Mouse (Mus musculus) CD4-positive, CD25-positive, alpha-beta regulatory T cell, adult 4 months (primary cell): ENCODE data around the gene Pum3. TPM values are rescaled to one million over a fixed set of nuclear protein-coding genes. Genes with fewer than 3 reads are reported as not detected.
"Not testable (repeated sequence)": the region's sequence is repeated elsewhere in the genome, so short reads cannot be mapped to it uniquely, and the experiment has no call there.

Experiments used
- ATAC-seq: one replicate; pipeline ENCODE4 v1.8.0; 2017
- polyA plus RNA-seq, 2 experiments: library from polyadenylated mRNA; unstranded; fragments of 100-300 nt; shearing (Covaris generic); gene quantifications; one replicate each; pipeline ENCODE4 v1.2.1; 2017

The Pum3 gene
- polyA plus RNA-seq, 2 experiments from 2014 or later, result 97.3 to 107 TPM

DNA sequence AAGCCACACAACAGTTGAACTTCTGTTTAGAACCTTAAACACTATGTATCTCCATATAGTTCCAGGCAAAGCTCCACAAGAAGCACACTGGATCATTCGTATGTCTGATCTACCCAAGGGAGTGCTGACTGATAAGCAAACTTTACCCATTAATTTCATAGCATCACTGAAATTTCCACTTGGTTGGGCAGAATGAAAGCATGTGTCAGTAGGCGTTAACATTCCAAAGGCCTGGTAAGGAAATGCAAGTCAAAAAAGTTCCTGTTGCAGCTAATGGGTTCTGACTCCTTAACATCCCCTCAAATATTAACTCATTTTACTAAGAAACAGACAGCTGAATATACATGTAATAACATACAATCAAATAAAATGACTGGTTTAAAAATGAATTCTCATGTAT is 37.2 kb downstream of the Pum3 start:
- ATAC-seq, result no peak

- ATAC-seq, result no peak
These were observed 38.3 kb downstream of the Pum3 start for GRCm38 (mm10) chr19:27391344-27391743.

DNA sequence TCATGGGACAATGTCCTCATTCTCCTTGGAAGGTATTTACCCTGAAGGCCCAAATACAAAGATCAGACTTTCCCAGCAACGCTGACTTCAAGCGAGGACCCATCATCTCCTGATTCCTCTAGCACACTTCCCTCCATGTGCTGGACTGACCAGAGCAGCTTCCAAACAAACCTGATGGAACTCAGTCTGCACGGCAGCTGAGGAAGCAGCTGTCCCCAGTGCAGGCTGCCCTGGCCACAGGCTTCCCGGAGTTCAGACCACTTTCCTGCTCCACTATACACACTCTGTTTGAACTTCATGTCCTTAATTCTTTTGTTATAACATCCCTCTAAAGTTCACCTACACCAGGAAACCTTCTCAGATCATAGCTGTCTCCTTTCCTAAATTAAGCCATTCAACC is 40.1 kb downstream of the Pum3 start:
- not testable (repeated sequence) for ATAC-seq

GRCm38 (mm10) chr19:27385304-27385703 is 44.3 kb downstream of the Pum3 start:
- ATAC-seq, result no peak

DNA sequence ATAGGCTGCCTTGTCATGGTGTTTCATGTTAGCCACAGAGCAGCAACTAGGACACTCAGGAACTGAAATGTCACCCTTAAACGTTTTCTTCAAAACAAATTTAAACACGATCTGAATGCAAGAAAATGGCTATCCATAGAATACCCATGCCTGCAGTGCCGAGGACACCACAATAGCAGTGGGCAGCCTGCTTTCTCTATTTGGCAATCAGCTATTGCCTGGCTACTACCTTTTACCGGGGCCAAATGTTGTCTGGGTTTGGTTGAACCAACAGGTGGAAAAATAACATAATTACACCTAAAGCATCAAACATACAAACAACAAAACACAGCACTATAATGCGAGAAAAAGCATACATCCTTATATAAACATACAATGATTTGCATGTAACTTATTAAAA is 46.4 kb downstream of the Pum3 start:
- no peak for ATAC-seq

GRCm38 (mm10) chr19:27382131-27382530 is 47.5 kb downstream of the Pum3 start:
- ATAC-seq, result no peak

DNA sequence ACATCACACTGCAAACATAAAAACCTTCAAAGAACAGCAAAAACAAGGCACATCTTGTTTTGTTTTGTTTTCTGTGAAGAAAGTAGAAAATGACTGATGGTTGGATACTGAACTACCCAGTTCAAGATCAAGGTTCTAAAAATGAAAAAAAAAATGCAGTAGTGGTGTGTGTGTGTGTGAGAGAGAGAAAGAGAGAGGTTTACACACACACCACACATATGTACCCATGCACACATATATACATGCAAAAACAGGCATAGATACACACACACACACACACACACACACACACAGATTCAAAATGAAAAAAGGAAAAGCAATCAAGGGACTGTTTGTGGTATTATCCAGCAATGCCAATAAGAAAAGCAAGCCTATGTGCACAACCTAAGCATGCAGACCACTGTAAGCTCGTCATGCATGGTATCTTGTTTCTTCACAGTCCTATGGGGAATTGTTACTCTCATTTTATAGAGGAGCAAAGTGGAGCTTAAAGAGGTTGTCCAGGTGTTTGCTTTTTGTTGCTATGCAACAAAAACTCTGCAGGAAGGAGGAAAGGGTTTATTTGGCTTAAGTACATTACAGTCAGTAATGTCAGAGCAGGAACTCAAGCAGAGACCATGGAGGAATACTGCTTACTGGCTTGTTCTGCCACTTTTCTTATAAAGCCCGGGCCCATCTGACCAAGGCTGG is 49.8 kb downstream of the Pum3 start:
- ATAC-seq, result no peak

- ATAC-seq, result no peak
These were observed 58.8 kb downstream of the Pum3 start for GRCm38 (mm10) chr19:27370784-27371183.

GRCm38 (mm10) chr19:27370174-27370573 is 59.5 kb downstream of the Pum3 start:
- ATAC-seq, result no peak

GRCm38 (mm10) chr19:27369461-27370135 is 60.0 kb downstream of the Pum3 start:
- ATAC-seq, result no peak

DNA sequence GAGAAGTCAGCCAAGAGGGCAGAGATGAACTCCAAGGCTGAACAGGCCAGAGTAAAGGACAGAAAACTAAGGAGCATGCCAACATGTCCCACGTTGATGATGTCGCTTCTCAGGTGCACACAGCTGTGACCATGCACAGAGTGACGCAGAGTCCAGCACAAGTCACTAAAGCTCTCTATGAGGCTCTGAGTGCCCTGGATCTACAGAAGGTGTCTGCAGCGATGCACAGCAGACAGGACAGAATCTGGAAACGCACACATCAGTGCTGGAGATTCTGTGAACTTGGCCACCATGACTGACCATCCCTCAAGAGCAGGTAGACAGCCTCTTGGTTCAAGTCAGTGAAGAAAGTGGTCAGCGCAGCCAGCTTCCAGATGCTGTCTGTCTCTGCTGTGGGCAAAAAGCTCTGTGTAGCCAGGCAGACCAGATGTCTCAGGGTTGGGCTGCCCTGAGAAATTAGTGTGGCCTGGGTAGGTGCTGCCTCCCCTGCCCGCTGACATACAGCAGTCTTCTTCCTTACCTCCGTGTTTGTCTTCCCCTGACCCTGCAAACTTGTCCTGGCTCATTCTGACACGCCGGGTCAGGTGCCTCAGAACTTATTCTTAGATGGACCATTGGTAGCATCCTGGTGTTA is 63.4 kb downstream of the Pum3 start:
- ATAC-seq, result no peak

DNA sequence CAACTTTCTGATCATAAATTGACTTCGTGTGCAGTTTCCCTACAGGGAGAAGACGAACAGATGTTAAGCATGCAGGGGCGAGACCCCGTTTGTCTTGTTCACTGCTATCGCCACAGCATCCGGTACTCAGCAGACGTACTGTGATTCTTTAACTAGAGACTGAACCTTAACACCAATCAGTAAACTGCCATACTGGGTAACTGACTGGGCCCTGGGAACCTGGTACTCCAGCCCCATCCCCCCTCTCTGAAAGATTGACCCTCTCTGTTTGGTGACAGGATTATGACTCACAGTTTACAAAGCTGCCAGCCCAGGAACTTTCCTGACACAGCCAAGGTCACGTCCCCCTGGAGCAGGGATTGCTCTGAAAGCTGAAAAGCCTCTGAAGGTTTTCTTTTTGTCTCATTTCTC is 65.1 kb downstream of the Pum3 start:
- ATAC-seq, result no peak

GRCm38 (mm10) chr19:27363891-27364290 is 65.7 kb downstream of the Pum3 start:
- ATAC-seq, result no peak

GRCm38 (mm10) chr19:27360381-27360780 is 69.2 kb downstream of the Pum3 start:
- ATAC-seq, result no peak

DNA sequence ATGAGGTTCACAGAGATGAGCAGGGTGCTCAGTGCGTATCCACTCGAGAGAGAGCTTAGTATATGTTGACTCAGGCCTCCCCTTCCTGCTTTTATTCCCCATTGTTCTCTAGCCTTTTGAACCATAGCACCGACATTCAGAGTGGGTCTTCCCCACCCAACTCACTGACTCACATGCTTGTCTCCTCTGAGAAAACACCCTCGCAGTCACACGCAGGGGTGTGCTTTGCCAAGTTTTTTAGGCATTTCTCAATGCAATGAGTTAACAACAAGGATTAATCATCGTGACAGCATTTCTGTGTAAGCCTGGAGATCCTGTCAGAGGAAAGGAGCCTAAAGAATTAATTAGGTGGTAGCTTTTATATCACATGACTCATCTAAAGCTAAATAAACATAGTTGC is 77.9 kb downstream of the Pum3 start:
- no peak for ATAC-seq

- ATAC-seq, result no peak
These were observed 83.1 kb downstream of the Pum3 start for GRCm38 (mm10) chr19:27346501-27346900.

Other genes with a start within 250 kb of the Pum3 start
- gene Vldlr, start 213.3 kb downstream of the Pum3 start, polyA plus RNA-seq, result not detected
- not detected for gene Kcnv2, start 107.2 kb downstream of the Pum3 start, polyA plus RNA-seq